Mouse (Mus musculus) MEL (cell line): ENCODE data around the gene Gm36176. TPM values are rescaled to one million over a fixed set of nuclear protein-coding genes. Genes with fewer than 3 reads are reported as not detected.

Experiments
- DNase-seq: peaks from one replicate; pipeline ENCODE4 v3.0.0; 2011; ENCODE audit warnings: low read depth, low spot score
- H3K27ac ChIP-seq: 2 replicates; pipeline ENCODE4 v1.5.1; 2012; ENCODE audit warnings: low read depth, mild to moderate bottlenecking, control low read depth, low read length, moderate library complexity; ENCODE audit not compliant: control insufficient read depth
- H3K27me3 ChIP-seq, 2 experiments: fragments of 150-350 bp in 1 of 2; sonication (generic) in 1 of 2; 2 replicates each; pipeline ENCODE4 v1.6.1; 2012; ENCODE audit warnings: low read length in 2 of 2, mild to moderate bottlenecking in 2 of 2, improper control_type of control experiment in 1 of 2, moderate library complexity in 1 of 2; ENCODE audit not compliant: insufficient read depth in 2 of 2, control insufficient read depth in 1 of 2
- H3K36me3 ChIP-seq, 2 experiments: 2 replicates each; pipeline ENCODE4 v1.6.1; 2012 to 2014; ENCODE audit warnings: low read length in 2 of 2, improper control_type of control experiment in 1 of 2, inconsistent platforms in 1 of 2, mild to moderate bottlenecking in 1 of 2; ENCODE audit not compliant: insufficient read depth in 2 of 2, control insufficient read depth in 1 of 2
- H3K4me1 ChIP-seq, 2 experiments: fragments of 150-350 bp in 1 of 2; sonication (generic) in 1 of 2; 2 replicates each; pipeline ENCODE4 v1.6.1; 2012; ENCODE audit warnings: low read length in 2 of 2, improper control_type of control experiment in 1 of 2, mild to moderate bottlenecking in 1 of 2; ENCODE audit not compliant: insufficient read depth in 2 of 2, control insufficient read depth in 1 of 2
- H3K4me3 ChIP-seq, 2 experiments: fragments of 150-350 bp in 1 of 2; sonication (generic) in 1 of 2; 2 replicates each; pipeline ENCODE4 v1.5.1; 2012; ENCODE audit warnings: low read depth in 2 of 2, low read length in 2 of 2, mild to moderate bottlenecking in 2 of 2, moderate library complexity in 2 of 2, control low read depth in 1 of 2, improper control_type of control experiment in 1 of 2; ENCODE audit not compliant: control insufficient read depth in 1 of 2, insufficient read depth in 1 of 2
- H3K79me2 ChIP-seq: 2 replicates; pipeline ENCODE4 v1.6.1; 2012; ENCODE audit warnings: mild to moderate bottlenecking, low read length, moderate library complexity; ENCODE audit not compliant: control insufficient read depth, poor library complexity, insufficient read depth
- H3K9ac ChIP-seq: 2 replicates; pipeline ENCODE4 v1.6.1; 2012; ENCODE audit warnings: low read depth, mild to moderate bottlenecking, control low read depth, low read length, moderate library complexity; ENCODE audit not compliant: control insufficient read depth, poor library complexity, severe bottlenecking
- H3K9me3 ChIP-seq: fragments of 150-350 bp; sonication (generic); replicated peaks from 2 replicates; pipeline ENCODE4 v1.6.1; 2012; ENCODE audit warnings: mild to moderate bottlenecking, low read length, improper control_type of control experiment, moderate library complexity; ENCODE audit not compliant: insufficient read depth
- BHLHE40 ChIP-seq: IDR thresholded peaks from 2 replicates; pipeline ENCODE4 v1.6.1; 2012; ENCODE audit warnings: low read depth, mild to moderate bottlenecking, inconsistent platforms, low read length, improper control_type of control experiment, borderline replicate concordance
- CHD2 ChIP-seq: IDR thresholded peaks from 2 replicates; pipeline ENCODE4 v1.6.1; 2011; ENCODE audit warnings: low read length, improper control_type of control experiment
- EP300 ChIP-seq, 2 experiments: IDR thresholded peaks; 2 replicates each; pipeline ENCODE4 v1.6.1; 2011; ENCODE audit warnings: improper control_type of control experiment in 2 of 2, low read length in 2 of 2, low read depth in 1 of 2, mild to moderate bottlenecking in 1 of 2
- ETS1 ChIP-seq: IDR thresholded peaks from 2 replicates; pipeline ENCODE4 v1.6.1; 2012; ENCODE audit warnings: low read depth, mild to moderate bottlenecking, inconsistent platforms, low read length, improper control_type of control experiment, moderate library complexity
- HCFC1 ChIP-seq: IDR thresholded peaks from 2 replicates; pipeline ENCODE4 v1.6.1; 2012; ENCODE audit warnings: low read depth, mild to moderate bottlenecking, inconsistent platforms, low read length, improper control_type of control experiment, moderate library complexity
- JUND ChIP-seq: IDR thresholded peaks from 2 replicates; pipeline ENCODE4 v1.6.1; 2011; ENCODE audit warnings: low read depth, mild to moderate bottlenecking, improper control_type of control experiment, low read length
- KAT2A ChIP-seq: conservative IDR thresholded peaks from 2 replicates; pipeline ENCODE4 v1.6.1; 2012; ENCODE audit warnings: low read depth, low read length, improper control_type of control experiment, inconsistent platforms
- MAFK ChIP-seq: IDR thresholded peaks from 2 replicates; pipeline ENCODE4 v1.6.1; 2011; ENCODE audit warnings: low read depth, mild to moderate bottlenecking, low read length, improper control_type of control experiment, borderline replicate concordance
- MXI1 ChIP-seq: IDR thresholded peaks from 2 replicates; pipeline ENCODE4 v1.6.1; 2011; ENCODE audit warnings: mild to moderate bottlenecking, low read depth, low read length, improper control_type of control experiment
- NELFE ChIP-seq: IDR thresholded peaks from 2 replicates; pipeline ENCODE4 v1.6.1; 2011; ENCODE audit warnings: low read depth, low read length, improper control_type of control experiment
- NRF1 ChIP-seq: IDR thresholded peaks from 2 replicates; pipeline ENCODE4 v1.6.1; 2014; ENCODE audit warnings: low read depth, mild to moderate bottlenecking, inconsistent platforms, low read length, improper control_type of control experiment, moderate library complexity; ENCODE audit not compliant: poor library complexity, insufficient read depth, severe bottlenecking
- POLR2AphosphoS2 ChIP-seq: IDR thresholded peaks from 2 replicates; pipeline ENCODE4 v1.6.1; 2011; ENCODE audit warnings: low read length, improper control_type of control experiment
- POLR2AphosphoS5 ChIP-seq: IDR thresholded peaks from 2 replicates; pipeline ENCODE4 v1.6.1; 2012; ENCODE audit warnings: low read depth, borderline replicate concordance, mild to moderate bottlenecking, inconsistent platforms, low read length, moderate library complexity, mixed read lengths
- RAD21 ChIP-seq: IDR thresholded peaks from 2 replicates; pipeline ENCODE4 v1.6.1; 2011; ENCODE audit warnings: mild to moderate bottlenecking, low read depth, low read length, improper control_type of control experiment
- RCOR1 ChIP-seq: IDR thresholded peaks from 2 replicates; pipeline ENCODE4 v1.6.1; 2012; ENCODE audit warnings: low read depth, mild to moderate bottlenecking, inconsistent platforms, low read length, improper control_type of control experiment
- SIN3A ChIP-seq: IDR thresholded peaks from 2 replicates; pipeline ENCODE4 v1.6.1; 2012; ENCODE audit warnings: low read length, improper control_type of control experiment, inconsistent platforms
- SMC3 ChIP-seq: IDR thresholded peaks from 2 replicates; pipeline ENCODE4 v1.6.1; 2011; ENCODE audit warnings: low read depth, low read length, improper control_type of control experiment
- TBP ChIP-seq: IDR thresholded peaks from 2 replicates; pipeline ENCODE4 v1.8.0; 2011; ENCODE audit warnings: low read depth, low read length, improper control_type of control experiment
- TCF12 ChIP-seq: IDR thresholded peaks from 2 replicates; pipeline ENCODE4 v1.6.1; 2014; ENCODE audit warnings: low read depth, mild to moderate bottlenecking, inconsistent platforms, low read length, improper control_type of control experiment, moderate library complexity
- UBTF ChIP-seq: IDR thresholded peaks from 2 replicates; pipeline ENCODE4 v1.6.1; 2012; ENCODE audit warnings: low read depth, mild to moderate bottlenecking, inconsistent platforms, low read length, improper control_type of control experiment, moderate library complexity, borderline replicate concordance; ENCODE audit not compliant: insufficient read depth
- ZC3H11A ChIP-seq: IDR thresholded peaks from 2 replicates; pipeline ENCODE4 v1.6.1; 2012; ENCODE audit warnings: low read depth, mild to moderate bottlenecking, inconsistent platforms, low read length, improper control_type of control experiment
- ZMIZ1 ChIP-seq: IDR thresholded peaks from 2 replicates; pipeline ENCODE4 v1.6.1; 2012; ENCODE audit warnings: low read depth, mild to moderate bottlenecking, inconsistent platforms, low read length, improper control_type of control experiment, moderate library complexity
- ZNF384 ChIP-seq: IDR thresholded peaks from 2 replicates; pipeline ENCODE4 v1.6.1; 2012; ENCODE audit warnings: low read depth, mild to moderate bottlenecking, inconsistent platforms, low read length, improper control_type of control experiment
- polyA plus RNA-seq, 2 experiments: library from polyadenylated mRNA; stranded (reverse) in 1 of 2; unstranded in 1 of 2; fragments of >175 nt in 1 of 2; fragments of >200 nt in 1 of 2; gene quantifications; 2 replicates each; pipeline versions ENCODE4 v1.2.1 to v1.2.4; 2012; ENCODE audit warnings: low replicate concordance in 2 of 2, low read depth in 1 of 2; ENCODE audit not compliant: insufficient read length in 2 of 2, insufficient read depth in 1 of 2, missing spikeins in 1 of 2
- total RNA-seq: library from RNA; depleted of rRNA; stranded (reverse); fragments of 300-350 nt; gene quantifications from 2 replicates; pipeline ENCODE4 v1.2.3, GENCODE M21; 2012

Gene Gm36176
- total and polyA plus RNA-seq, 3 experiments, result not detected

- no peak overlapping the region for H3K27ac ChIP-seq
- DNase-seq, result peak; percentile 23
- TF ChIP-seq HCFC1 (no peak), JUND (no peak), ZMIZ1 (no peak), SIN3A (peak; percentile 43; the same call in 1 of the 2 replicates)
Measured at GRCm38 (mm10) chr10:77867546-77867945, 20.9 kb downstream of the Gm36176 start.

GRCm38 (mm10) chr10:77869651-77870050 is 23.0 kb downstream of the Gm36176 start:
- H3K9me3 ChIP-seq, result no peaks in the 10 kb centered on the region
- TF ChIP-seq CHD2 (no peak), KAT2A (no peak), RAD21 (no peak), ETS1 (no peak), POLR2AphosphoS2 (no peak), TBP (no peak), TCF12 (no peak), MAFK (no peak), BHLHE40 (no peak), EP300 (IDR thresholded peaks at IDR 0.05; ENCODE audit: low read depth in 1 of 2, low read length in 2 of 2) (no peak), ZNF384 (no peak), NRF1 (no peak), UBTF (no peak), SMC3 (no peak), NELFE (no peak), MXI1 (no peak), POLR2AphosphoS5 (no peak), ZC3H11A (no peak), RCOR1 (no peak)
- no peaks in the 10 kb centered on the region for H3K27me3 ChIP-seq
- no peak overlapping the region for H3K9ac ChIP-seq
- peaks cover 0 to 6% of the 10 kb centered on the region in 2 experiments; a peak in 1 of 4 replicates for H3K4me1 ChIP-seq
- no peaks in the 10 kb centered on the region for H3K79me2 ChIP-seq
- no peak for DNase-seq
- H3K27ac ChIP-seq, result no peak overlapping the region
- H3K4me3 ChIP-seq, result no peak overlapping the region
- H3K36me3 ChIP-seq, result no peaks in the 10 kb centered on the region

More at GRCm38 (mm10) chr10:77867546-77867945, 20.9 kb downstream of the Gm36176 start:
- Histone ChIP-seq H3K4me3 (no peak overlapping the region), H3K9ac (no peak overlapping the region), H3K36me3 (no peaks in the 10 kb centered on the region), H3K4me1 (peaks cover 0 to 6% of the 10 kb centered on the region in 2 experiments; a peak in 1 of 4 replicates), H3K9me3 (no peaks in the 10 kb centered on the region), H3K79me2 (no peaks in the 10 kb centered on the region), H3K27me3 (no peaks in the 10 kb centered on the region)
